Mouse (Mus musculus) heart, adult 9 months (tissue): ENCODE results near the gene Gm14085.
A peak's percentile ranks its signal among the peaks of the same experiment; 100 is the strongest.

Experiments
- DNase-seq, 2 experiments: peaks; one replicate each; pipeline ENCODE4 v3.0.0; 2022; ENCODE audit warnings: low spot score in 2 of 2

Gene Gm14085

GRCm38 (mm10) chr2:122561221-122561620 is 76.5 kb downstream of the Gm14085 start:
- DNase-seq: no peak

DNA sequence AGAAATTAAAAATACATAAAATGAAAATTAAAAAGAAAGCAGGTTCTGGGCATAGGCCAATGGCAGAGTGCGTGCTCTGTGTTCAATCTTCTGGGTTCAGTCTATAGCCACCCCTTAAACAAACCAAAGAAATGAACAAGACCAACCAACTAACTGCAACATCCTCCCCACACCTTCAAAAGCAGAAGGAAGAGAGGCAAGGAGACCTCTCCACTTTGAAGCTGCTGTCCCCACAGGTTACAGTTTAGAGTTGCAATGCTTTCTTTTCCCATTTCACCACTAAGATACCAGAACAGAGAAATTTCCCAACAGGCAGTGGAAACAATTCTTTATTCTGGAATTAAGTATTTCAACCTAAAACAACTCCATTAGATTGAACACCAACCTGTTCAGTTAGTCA is 77.5 kb downstream of the Gm14085 start:
- no peak for DNase-seq

DNA sequence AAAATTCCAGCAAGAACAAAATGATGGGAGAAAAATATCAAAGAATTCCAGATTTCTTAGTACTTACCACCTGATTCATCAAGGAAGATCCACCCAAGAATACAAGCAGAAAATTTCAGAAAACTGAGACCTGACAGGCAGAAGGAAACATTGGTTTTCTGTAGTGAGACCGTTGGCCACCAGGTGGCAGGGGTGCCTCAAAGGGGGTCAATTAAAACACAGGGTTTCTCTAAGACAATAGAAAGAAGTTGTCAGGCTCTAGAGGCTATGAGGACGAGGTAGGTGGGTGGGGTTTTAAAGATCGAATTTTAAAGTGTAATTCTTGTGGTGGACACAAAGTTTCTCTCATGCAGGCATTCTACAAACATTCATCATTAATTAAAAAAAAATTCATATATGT is 84.7 kb downstream of the Gm14085 start:
- DNase-seq: peak; percentile 25 to 35

DNA sequence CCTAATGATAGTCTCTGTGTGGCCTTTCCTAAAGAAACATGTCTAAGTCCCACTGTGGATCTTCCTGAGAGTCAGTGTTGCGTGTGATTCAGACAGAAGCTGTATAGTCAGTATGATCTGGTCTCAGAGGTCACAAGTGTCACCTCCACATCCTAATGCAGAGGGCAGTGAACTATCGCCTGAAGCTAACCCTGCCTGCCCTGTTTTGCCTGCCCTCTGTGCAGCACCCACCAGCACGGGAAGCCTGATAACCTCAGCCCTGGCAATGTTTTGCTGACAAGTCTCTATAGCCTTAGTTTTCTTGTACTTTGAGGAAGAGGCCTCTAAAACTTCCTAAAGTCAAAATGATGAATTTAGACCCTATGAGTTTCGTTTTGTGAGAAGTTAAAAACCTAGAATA is 85.7 kb downstream of the Gm14085 start:
- DNase-seq: no peak

DNA sequence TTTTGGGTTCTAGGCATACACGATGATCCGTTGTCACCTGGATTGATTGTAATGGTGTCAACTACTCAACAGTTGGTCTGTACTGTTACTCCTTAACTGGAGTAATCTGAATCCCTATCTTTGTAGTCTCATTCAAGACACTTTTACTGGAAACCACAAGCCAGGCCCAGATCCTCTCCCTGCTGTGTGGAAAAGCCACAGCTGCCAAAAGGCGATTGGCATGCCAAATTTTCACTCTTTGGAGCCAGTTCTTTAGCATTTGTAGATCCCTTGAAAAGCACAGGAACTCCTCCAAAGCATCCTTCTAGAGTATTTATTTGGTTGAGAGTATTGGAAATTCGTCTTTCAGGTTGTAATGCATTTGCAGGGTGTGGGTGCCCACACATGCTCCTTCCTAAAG is 86.6 kb downstream of the Gm14085 start:
- no peak for DNase-seq

DNA sequence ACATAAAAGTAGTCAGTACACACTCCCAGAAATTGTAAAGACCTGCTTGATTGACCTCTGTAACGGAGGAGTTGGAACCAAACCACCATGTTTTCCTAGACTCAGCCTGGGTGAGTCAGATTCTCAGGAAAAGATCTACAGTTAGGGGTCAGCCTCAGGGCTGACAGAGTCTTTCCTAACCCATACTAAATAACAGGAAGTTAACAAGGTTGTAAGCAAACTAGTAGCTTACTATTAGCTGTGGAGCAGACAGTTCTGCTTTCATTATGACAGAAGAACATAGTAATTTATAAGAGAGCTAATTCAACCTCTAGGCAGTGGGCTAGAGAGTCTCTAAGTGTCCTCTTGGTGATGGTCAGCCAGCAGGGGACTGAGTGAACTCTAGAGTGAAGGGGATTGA is 87.7 kb downstream of the Gm14085 start:
- no peak for DNase-seq

- DNase-seq: peak; percentile 31 to 34
Observed at GRCm38 (mm10) chr2:122575470-122575869, 90.7 kb downstream of the Gm14085 start.

- DNase-seq: no peak
Observed at GRCm38 (mm10) chr2:122576295-122576694, 91.6 kb downstream of the Gm14085 start.

DNA sequence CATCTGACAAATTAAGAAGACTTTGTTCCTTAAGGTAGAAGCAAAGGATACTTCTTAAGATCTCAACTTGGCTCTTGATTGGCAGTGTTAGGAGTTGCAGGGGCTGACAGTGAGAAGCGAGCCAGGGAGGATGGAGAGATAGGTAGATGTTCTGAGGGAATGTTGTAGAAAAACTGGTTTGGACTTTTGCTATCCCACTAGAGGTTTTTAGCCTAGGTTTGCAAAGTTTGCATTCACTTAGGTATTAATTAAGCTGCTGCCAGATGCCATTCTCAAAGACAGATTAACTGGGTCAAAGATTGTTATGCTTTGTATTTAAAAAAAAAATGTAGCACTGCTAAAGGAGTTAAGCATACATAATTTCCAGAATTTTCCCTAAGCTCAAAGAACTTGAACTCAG is 92.6 kb downstream of the Gm14085 start:
- DNase-seq: no peak
